Mouse (Mus musculus) heart, adult 11 months (tissue): ENCODE data around the gene Olfr543.

Source experiments
- DNase-seq: peaks from one replicate; pipeline ENCODE4 v3.0.0; 2022

Olfr543 gene

DNA sequence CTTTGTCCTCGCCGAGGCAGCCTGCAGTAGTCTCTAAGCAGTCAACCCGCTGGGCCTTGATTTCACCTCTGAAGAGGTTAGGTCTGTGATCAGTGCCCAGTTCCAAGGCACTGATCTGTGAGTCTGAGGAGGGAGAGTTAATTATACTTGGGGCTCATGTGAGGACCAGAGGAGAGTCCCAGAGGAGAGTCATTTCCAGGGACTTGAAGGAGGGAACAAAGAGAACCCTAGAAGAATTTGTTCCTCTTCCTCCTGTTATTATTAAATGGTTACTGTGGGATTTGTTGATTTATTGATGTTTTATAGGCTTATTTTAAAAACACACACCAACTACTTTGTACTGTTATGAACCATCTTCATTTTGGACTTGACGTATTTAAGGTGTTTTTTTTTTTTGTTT lies at the start of gene Olfr543:
Olfr543 (minus strand) TSS at position 101 of the 400 bp plus-strand sequence.
- DNase-seq, result peak; percentile 45

DNA sequence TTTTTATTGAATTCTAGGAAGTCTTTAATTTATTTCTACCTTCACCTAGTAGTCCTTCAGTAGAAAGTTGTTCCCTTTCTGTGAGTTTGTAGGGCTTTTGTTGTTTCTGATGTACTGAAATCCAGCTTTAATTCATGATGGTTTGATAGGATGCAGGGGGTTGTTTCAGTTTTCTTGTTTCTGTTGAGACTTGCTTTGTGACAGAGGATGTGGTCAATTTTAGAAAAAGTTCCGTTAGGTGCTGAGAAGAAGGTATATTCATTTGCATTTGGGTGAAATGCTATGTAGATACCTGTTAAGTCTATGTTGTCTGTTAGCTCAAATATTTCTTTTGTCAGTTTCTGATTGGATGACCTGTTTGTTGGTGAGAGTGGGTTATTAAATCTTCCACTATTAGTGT lies 47.6 kb upstream of the Olfr543 start:
- DNase-seq, result no peak

DNA sequence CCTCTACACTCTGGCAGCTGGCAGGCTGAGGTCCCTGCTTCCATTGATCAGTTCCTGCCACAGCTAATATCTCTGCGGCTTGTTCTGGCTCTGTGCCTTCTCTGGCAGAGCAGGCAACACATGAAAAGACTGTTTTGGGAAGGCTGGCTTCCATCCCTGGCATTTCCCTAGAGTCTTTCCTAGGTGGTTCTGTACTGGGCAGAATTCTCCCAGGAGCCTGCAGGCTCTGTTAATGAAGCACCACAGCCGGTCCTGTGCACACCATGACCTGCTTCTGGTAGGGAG lies 35.5 kb upstream of the Olfr543 start:
- DNase-seq, result no peak

DNA sequence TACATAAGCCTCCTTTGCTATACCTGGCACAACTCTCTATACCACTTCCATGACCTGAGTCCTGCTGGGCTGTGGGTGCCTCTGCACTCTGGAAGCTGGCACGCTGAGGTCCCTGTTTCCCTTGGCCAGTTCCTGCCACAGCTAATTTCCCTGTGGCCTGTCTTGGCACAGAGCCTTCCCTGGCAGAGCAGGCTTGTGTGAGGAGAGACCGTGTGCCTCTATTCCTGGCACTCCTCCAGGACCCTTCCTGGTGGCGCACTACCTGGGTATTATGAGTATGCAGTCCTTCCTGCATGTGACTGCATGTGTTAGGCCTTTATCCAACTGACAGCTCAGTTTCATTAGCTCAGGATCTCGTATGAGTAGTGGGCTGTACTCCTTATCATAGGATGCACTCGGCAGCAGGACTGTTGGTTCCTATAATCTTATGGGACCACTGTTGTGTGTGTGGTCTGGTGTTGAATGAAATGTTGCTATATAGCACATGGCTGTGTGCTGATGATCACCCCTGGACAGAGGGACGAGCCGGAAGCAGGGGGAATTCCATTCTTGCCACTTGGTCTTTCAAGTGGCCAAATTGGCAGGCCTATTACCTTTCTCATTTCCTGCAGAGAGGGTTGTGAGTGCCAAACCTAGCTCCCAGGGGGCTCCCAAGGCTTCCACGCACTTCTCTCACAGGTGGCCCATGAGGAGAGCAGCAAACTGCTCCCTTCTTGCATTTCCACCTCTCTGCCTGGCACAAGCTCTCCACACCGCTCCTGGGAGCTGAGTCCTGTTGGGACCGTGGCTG lies 35.0 kb upstream of the Olfr543 start:
- DNase-seq, result peak; percentile 88

DNA sequence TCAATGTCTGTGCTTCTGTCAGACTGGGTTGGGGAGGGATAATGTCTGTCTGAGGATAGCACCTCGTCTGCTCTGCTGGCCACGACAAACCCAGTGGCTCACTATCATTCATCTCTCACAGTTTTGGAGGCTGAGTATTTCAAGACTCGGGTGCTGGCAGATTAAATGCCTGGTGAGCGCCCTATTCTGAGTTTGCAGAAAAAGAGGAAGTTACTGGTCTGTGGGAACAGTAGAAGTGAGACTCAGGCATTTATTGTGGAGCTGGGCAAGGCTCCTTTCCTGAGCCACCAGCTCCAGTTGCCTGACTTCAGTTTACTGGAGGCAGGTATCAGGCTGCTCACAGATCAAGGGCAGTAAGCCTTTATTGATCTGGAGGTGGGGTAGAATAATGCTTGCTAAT lies 32.7 kb upstream of the Olfr543 start:
- peak; percentile 76 for DNase-seq

DNA sequence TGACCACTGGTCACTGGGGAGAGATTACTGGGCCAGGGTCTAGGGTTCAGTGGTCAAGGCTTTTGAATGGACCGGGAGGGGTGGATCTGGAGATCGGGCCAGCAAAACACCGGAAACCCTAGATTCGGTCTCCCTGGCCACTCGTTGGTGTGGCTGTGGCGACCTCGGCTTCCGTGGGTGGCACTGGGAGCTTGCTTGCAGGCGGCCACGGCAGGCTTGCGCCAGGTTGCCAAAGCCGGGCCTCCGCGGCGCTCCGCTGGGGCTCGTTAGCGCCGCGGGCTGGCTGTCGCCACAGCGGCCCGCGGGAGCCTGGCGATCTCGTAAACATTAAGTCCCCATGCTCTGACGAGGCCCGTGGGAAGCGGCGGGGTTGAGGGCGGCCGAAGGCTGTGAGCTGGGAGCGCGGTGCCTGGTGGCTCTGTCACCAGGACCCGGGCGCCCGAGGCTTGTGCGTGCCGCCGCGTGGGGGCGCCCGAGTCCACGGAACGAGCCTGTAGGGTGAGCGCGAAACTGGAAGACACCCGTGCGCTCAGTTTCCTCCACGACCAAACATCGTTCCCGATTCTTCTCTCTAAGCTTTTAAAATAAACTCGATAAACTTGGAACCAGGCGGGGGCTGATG lies 31.4 kb upstream of the Olfr543 start:
- peak; percentile 96 for DNase-seq

DNA sequence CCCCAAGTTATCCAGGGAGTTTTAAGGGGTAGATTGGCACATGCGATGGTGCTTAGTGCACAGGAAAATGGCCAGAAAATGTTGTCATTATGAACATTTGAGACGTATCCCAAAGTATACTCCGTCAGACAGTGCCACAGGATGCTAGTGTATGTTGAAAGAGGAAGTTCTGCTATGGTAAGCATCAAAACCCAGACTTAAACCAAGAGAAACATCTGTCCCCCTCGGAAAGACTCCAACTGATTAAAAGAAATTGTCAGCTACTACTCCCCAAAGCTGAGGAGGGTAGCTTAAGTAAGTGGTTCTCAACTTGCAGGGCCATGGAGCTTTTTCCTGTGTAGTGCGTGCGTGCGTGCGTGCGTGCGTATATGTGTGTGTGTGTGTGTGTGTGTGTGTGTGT lies 30.4 kb upstream of the Olfr543 start:
- peak; percentile 55 for DNase-seq

DNA sequence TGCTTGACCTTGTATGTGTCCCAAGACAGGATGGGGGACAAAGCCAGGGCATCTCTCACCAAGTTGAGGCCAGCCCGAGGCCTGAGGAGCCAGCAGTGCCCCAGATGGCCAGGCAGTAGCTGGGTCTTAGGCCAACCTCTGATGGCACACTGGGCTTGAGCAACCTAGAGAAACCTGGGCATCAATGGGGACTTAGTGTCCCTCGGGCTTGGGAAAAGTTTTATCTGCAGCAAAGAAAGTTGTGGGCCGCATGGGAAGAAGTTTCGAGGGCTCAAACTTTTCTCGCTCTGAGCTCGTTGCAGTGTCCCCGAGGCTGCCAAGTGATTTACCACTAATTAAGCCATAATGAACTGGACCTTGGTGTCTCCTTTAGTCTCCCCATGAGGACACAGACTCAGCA lies 28.2 kb upstream of the Olfr543 start:
- no peak for DNase-seq

DNA sequence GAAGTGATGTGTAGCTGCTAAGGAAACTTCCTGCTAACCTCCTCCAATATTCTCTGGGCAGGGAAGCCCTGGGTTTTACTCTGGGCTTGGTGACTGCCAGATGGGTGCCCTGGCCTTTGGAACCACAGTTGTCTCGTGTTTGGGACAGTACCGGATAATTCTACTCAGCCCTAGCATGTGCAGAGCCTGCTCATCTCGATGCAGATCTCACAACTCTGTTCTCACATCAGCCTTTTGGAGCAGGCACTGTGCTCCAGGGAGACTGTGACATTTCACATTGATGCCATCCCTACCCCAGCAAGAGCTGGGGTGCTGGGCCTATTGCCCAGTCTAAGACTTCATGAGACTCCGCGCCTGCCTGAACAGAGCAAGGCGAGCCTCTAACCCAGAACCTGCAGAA lies 27.2 kb upstream of the Olfr543 start:
- peak; percentile 52 for DNase-seq

DNA sequence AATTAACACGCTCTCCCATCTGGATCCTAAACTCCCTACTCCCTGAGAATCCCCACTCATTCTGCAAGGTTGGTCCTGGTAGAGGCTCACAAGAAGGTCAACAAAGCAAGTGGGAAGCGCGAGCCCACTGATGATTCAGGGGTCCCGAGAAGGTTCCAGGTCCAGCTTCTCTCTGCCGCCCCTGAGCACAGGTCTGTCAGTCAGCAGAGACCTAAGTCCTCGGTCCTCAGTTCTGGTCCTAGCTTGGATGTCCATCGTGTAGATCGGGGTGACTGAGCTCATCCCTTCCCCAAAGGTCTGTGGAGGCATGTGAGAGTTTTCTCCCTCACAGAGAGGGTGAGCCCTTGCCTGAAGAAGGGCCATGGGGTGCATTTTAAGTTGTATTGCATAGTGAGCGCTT lies 26.6 kb upstream of the Olfr543 start:
- peak; percentile 79 for DNase-seq

DNA sequence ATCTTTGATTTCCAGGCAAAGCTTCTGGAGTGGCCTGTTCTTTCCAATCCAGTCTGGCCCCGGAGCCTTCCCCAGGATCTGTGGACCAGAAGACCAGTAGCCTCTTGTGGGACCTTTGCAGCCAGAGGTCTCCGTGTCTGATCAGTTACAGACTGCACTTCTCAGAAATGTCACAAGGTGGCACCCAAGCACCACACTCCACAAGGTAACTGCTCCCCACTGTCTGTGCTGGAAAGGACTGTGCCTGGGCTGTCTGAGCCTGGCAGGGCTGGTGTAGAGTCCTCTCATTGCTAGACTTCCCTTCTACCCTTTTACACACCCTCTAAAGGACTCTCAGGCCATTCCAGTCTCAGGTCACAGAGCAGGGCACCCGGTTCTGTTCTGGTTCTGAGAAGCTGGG lies 25.4 kb upstream of the Olfr543 start:
- peak; percentile 93 for DNase-seq

DNA sequence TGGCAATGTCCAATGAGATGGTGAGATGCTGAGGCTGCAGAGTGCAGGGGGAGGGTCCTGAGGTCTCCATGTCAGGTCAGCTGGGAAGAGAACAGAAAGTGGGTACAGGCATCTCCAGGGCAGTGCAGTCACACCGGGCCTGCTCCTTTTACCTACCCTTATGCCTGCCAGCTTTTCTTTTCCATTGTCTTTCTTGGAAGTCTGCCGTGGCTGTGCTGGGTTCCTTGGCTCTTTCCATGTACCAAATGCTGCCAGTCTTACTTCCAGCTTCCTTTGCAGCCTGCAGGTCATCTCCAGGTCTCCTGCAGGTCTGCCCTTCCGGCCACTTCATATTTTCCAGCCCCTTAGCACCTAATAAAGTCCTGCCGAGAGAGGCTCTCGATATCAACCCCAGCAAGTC lies 20.5 kb upstream of the Olfr543 start:
- no peak for DNase-seq

DNA sequence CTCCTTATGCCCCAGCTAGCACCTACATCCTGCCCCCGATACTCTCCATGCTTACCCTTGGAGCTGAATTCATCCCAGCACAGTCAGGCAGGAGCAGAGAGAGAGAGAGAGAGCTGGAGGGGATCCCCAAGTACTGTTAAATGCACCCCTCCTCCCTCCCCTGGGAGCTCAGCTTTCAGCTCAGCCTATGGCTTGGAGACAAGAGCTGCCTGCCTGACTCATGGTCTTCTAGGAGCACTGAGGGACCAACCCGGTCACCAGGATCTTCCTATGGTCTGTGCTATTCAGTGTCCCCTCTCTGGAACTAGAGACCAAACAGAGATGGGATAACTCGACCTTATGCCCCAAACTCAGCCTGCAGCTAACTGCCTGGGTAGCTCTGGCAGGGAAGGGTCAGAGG lies 18.0 kb upstream of the Olfr543 start, which contains the start of gene Olfr545:
Olfr545 (minus strand) TSS at position 101 of the 400 bp plus-strand sequence.
- DNase-seq, result peak; percentile 53

DNA sequence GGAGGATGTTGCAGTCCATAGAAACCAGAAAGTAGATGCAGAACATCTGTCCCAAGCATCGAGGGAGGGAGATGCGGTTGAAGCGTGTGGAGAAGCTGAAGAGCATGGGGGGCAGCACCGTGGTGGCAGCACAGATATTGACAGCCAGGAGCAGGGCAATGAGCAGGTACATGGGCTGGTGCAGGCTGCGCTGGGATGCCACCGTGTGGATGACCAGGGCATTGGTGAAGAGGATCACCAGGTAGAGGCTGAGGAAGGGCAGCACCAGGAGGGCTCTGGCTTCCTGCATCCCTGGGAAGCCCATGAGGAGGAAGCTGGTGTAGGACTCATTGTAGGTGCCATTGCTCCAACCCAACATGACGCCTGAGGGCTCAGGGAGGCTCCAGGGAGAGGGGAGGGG lies 12.9 kb upstream of the Olfr543 start:
- DNase-seq, result peak; percentile 76

DNA sequence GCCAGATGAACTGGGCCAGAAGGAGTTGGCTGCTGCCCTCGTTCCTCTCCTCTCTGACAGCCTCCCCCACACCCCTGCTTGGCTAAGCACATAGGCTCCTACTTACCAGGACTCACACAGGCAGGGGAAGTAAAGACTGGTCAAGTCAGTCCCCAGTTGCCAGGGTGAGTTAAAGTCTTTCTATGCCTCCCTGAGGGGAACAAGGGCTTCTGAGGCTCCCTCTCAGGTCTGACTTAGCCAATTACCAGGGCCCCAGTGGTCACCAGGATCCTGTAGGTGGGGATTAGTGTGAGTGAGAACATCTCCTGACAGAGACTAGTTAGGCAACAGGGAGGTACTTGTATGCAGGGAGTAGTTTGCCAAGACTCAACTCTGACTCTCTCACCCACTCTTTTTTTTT lies 6.7 kb upstream of the Olfr543 start, which contains the start of gene Olfr544:
Olfr544 (minus strand) TSS at position 153 of the 400 bp plus-strand sequence.
- peak; percentile 80 for DNase-seq

DNA sequence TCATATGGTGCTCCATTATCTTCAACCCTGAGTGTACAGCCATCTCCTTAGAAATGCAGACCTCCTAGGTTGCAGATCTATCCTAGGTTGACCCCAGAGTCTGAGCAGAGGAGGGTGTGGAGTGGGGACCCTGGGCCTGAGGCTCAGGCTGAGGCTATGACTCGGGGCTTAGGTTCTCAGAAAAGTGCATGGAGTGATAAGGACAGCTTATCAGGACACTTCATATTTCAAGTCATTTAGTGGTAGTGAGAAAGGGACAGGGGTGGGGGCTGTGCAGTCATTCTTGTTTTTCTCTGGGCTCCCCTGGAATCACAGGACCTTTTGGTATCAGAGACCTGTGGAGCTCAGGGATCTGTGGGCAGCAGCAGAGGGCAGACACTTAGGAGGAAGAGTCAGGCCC lies 4.6 kb upstream of the Olfr543 start:
- DNase-seq, result peak; percentile 57

DNA sequence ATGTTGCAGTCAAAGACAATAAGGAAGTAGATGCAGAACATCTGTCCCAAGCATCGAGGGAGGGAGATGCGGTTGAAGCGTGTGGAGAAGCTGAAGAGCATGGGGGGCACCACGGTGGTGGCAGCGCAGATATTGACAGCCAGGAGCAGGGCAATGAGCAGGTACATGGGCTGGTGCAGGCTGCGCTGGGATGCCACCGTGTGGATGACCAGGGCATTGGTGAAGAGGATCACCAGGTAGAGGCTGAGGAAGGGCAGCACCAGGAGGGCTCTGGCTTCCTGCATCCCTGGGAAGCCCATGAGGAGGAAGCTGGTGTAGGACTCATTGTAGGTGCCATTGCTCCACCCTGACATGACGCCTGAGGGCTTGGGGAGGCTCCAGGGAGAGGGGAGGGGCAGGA lies 3.3 kb upstream of the Olfr543 start:
- peak; percentile 27 for DNase-seq

DNA sequence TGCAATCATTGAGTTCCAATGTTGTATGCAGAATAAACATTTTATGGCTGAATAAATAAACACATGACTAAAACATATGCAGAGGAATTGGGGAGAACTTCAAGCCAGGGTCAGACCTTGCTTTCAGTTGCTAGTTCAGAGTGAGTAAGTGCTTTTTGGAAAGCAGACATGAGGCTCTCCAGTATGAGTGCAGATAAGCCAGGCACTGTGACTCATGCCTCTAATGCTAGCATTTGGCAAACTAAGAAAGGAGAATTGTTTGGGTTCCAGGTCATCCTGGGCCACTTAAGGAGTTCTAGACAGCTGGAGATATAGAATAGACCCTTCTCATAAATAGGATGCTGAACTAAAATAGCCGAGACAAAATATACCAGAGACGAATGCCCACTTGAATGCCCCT lies 2.2 kb upstream of the Olfr543 start:
- peak; percentile 85 for DNase-seq

DNA sequence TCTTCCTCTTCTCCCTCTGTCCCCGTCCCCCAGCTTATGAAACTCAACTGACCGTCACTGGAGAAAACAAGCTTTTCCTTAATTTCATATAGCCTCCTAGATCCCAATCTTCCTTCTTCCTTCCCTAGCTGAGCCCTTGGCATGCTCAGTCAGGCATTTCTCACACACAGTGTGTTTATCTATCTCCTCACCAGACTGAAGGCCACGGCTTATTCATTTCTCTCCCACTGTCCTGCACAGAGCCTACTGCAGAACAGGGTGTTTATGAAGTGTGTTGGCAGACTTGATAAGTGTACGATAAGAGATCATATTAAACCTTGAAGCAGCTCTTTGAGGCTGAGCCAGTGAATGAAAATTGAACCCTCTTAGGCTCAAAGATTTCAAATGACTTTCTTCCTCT lies 658 bp downstream of the Olfr543 start:
- no peak for DNase-seq

DNA sequence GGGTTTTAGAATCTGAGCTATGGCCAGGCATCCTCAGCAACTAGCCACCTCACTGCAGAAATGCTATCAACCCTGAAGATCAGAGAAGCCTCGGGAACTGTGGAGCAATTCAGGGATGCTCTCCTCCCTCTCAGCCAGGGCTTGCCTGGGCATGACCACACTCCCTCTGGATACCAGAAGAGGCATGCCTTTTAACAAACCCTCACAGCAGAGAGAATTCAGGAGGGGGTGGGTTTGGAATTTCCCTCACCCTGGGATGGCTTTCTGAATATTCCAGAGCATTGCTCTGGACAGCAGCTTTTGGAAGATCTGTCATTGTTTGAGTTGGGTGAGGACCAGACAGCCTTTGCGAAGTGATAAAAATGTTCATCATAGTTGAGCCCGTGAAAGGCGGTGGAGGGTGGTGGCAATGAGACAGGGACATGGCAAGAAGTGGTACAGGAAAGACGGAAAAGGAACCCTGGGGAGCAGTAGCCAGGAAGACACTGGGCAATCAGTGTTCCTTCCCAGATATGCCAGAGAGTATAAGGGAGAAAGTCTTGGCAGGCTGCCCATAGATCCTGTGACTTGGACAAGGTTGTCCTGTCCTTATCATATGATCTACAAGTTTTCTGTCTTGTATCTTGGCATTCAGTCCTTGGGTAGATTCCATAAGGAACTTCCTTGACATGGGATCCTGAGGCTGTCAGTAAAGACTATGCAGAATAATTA lies 2.0 kb downstream of the Olfr543 start:
- DNase-seq, result peak; percentile 88

DNA sequence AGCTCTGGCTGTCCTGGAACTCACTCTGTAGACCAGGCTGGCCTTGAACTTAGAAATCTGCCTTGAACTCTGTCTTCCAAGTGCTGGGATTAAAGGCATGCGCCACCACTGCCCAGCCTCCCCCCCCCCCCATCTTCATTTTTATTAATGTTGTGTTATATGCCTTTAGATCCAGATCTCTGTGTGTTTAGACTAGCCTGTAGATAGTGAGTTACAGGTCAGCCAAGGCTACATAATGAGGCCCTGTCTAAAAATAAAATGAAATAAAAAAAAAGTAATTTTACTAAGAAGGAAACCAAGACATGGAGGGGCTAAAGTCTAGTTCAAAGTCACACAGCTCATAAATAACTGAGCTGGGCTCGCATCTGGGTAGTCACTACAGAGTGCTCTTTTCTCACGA lies 2.6 kb downstream of the Olfr543 start:
- DNase-seq, result no peak

DNA sequence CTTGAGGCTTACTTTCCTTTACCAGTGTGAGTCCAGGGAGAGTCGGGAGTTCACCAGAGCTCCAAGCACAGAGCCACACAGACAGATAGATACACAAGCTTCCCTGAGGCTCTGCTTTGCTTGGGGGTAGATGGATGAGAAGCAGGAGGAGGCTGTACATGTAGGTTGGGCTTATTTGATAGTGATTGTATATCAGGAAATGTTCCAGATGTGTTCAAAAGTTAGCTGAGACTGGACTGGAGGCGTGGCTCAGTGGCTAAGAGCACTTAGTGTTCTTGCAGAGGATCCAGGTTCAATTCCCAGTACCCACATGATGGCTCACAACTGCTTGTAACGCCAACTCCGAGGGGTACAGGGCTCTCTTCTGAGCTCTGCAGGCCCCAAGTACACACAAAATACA lies 3.1 kb downstream of the Olfr543 start:
- peak; percentile 76 for DNase-seq

DNA sequence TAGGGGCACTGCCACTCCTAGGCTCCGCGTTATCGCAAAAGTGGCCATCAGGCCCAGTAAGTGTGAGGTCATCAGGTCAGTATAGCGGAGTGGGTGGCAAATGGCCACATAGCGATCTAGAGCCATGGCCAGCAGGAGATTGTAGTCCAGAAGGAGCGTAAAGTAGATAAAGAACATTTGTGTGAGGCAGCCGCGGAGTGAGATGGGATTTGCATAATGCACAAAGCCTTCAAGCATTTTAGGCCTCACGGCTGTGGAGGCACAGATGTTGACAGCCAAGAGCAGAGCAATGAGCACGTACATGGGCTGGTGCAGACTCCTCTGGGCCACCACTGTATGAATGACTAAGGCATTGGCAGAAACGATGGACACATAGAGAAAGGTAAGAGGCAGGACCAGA lies 4.1 kb downstream of the Olfr543 start:
- peak; percentile 72 for DNase-seq

DNA sequence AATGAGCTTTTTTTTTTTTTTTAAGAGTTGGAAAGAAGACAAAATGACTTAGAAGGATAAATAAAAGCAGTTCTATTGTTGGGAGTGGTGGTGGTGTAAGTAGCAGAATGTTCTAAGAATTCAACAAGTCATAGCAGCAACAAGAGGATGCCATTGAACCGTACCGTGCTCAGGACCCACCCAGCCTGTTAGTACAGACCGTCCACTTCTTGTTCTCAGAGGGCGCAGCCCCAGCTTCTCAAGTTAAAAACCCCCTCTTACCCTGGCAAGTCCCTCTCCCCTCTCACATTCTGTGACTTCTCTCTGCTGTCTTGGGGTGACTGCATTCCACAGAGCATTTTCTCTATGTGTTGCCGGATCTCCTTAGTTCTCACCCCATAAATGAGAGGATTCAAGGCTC lies 4.9 kb downstream of the Olfr543 start:
- peak; percentile 74 for DNase-seq
